In genomic region chr6:65351622-65352021, GRCm38 (mm10) we compare ENCODE assay signal across 22 mouse cellular contexts. TPM values are rescaled to one million over a fixed set of nuclear protein-coding genes. Genes with fewer than 3 reads are reported as not detected.
DNase-seq lines count a peak whose midpoint lies in the region; ATAC-seq and TF ChIP-seq lines count a peak whose summit lies in the region.
"Had no signal": no experiment of that assay in that cellular context is flagged by ENCODE, and none has a peak within 500 bp of the region (broad histone marks: within the 10 kb centered on the region; RNA-seq: fewer than 3 reads in every experiment).

No protein-coding gene starts in this region.

- no peak for TF ChIP-seq CTCF in kidney, adult 2 months (conservative IDR thresholded peaks at IDR 0.05; ENCODE audit: insufficient read depth, insufficient read length, low read depth, low read length)
- no peak for TF ChIP-seq CTCF in liver, postnatal 0 days (IDR thresholded peaks at IDR 0.05; ENCODE audit: low read depth)

- no peak overlapping the region for H3K27ac ChIP-seq in midbrain, embryonic 16.5 days (ENCODE audit: low read length)
- no peak overlapping the region for H3K27ac ChIP-seq in midbrain, embryonic 13.5 days
- no peak overlapping the region for H3K27ac ChIP-seq in hindbrain, embryonic 12.5 days
- no peak overlapping the region for H3K27ac ChIP-seq in kidney, adult 2 months (ENCODE audit: insufficient read depth, low read depth, low read length)
- H3K27ac ChIP-seq in liver, postnatal 0 days (ENCODE audit: low read depth): no peak overlapping the region
- H3K27ac ChIP-seq: forebrain, embryonic 13.5 days; limb, embryonic 15.5 days; liver, embryonic 14.5 days; neural tube, embryonic 12.5 days had no signal

- no peak overlapping the region for H3K4me2 ChIP-seq in midbrain, embryonic 16.5 days (ENCODE audit: low read length)
- no peak overlapping the region for H3K4me2 ChIP-seq in midbrain, embryonic 13.5 days (replicated peaks)
- H3K4me2 ChIP-seq in hindbrain, embryonic 12.5 days (replicated peaks): no peak overlapping the region
- H3K4me2 ChIP-seq in liver, postnatal 0 days (ENCODE audit: low read depth, low read length): no peak overlapping the region
- H3K4me2 ChIP-seq: forebrain, embryonic 13.5 days; limb, embryonic 15.5 days; neural tube, embryonic 12.5 days had no signal

- no peaks in the 10 kb centered on the region for H3K27me3 ChIP-seq in midbrain, embryonic 16.5 days (ENCODE audit: control insufficient read depth, insufficient read depth, low read depth, low read length)
- H3K27me3 ChIP-seq in midbrain, embryonic 13.5 days: no peaks in the 10 kb centered on the region
- no peaks in the 10 kb centered on the region for H3K27me3 ChIP-seq in hindbrain, embryonic 12.5 days
- no peaks in the 10 kb centered on the region for H3K27me3 ChIP-seq in kidney, adult 2 months (replicated peaks; ENCODE audit: control insufficient read depth, insufficient read depth, low read length)
- H3K27me3 ChIP-seq in liver, postnatal 0 days (ENCODE audit: insufficient read depth, low read length): no peaks in the 10 kb centered on the region
- H3K27me3 ChIP-seq: forebrain, embryonic 13.5 days; limb, embryonic 15.5 days; neural tube, embryonic 12.5 days had no signal

- no peaks in the 10 kb centered on the region for H3K4me1 ChIP-seq in midbrain, embryonic 16.5 days (ENCODE audit: control insufficient read depth, insufficient read depth, low read length)
- H3K4me1 ChIP-seq in midbrain, embryonic 13.5 days (replicated peaks): no peaks in the 10 kb centered on the region
- no peaks in the 10 kb centered on the region for H3K4me1 ChIP-seq in hindbrain, embryonic 12.5 days
- H3K4me1 ChIP-seq in kidney, adult 2 months (ENCODE audit: control insufficient read depth, insufficient read depth, low read length): no peaks in the 10 kb centered on the region
- H3K4me1 ChIP-seq in liver, postnatal 0 days (ENCODE audit: insufficient read depth): no peaks in the 10 kb centered on the region
- H3K4me1 ChIP-seq: forebrain, embryonic 13.5 days; limb, embryonic 15.5 days; neural tube, embryonic 12.5 days had no signal

- peak; percentile 60 for ATAC-seq in midbrain, embryonic 16.5 days
- no peak for ATAC-seq in midbrain, embryonic 13.5 days
- ATAC-seq in hindbrain, embryonic 12.5 days (ENCODE audit: low FRiP score): 0 out of 2 replicates have a peak, but pooled peaks have one; percentile 22
- no peak for ATAC-seq in liver, postnatal 0 days
- ATAC-seq: forebrain, embryonic 13.5 days had no signal

- TF ChIP-seq EP300 in liver, postnatal 0 days (IDR thresholded peaks at IDR 0.05; ENCODE audit: low read depth): no peak

- no peaks in the 10 kb centered on the region for H3K36me3 ChIP-seq in midbrain, embryonic 16.5 days (ENCODE audit: control insufficient read depth, insufficient read depth, low read length)
- H3K36me3 ChIP-seq in midbrain, embryonic 13.5 days: no peaks in the 10 kb centered on the region
- no peaks in the 10 kb centered on the region for H3K36me3 ChIP-seq in hindbrain, embryonic 12.5 days
- no peaks in the 10 kb centered on the region for H3K36me3 ChIP-seq in kidney, adult 2 months (ENCODE audit: control insufficient read depth, insufficient read depth, low read length)
- H3K36me3 ChIP-seq in liver, postnatal 0 days (replicated peaks; ENCODE audit: insufficient read depth, low read length): no peaks in the 10 kb centered on the region
- H3K36me3 ChIP-seq: limb, embryonic 15.5 days; neural tube, embryonic 12.5 days had no signal

- peak; percentile 2 to 6 for DNase-seq in cerebellum, postnatal 10 days
- DNase-seq in cerebellum, adult 11 months: no peak
- DNase-seq in kidney, adult 2 months: no peak
- no peak for DNase-seq in liver, postnatal 0 days
- DNase-seq: gastrocnemius, postnatal 36 days; heart, postnatal 36 days; kidney, adult 8-10 months; kidney, postnatal 10 days; left cerebral cortex, postnatal 4 days; lung, postnatal 4 days; retina, postnatal 1 day; right cerebral cortex, postnatal 25 days; spleen, adult 18-20 months had no signal

- TF ChIP-seq POLR2A in kidney, adult 2 months (IDR thresholded peaks at IDR 0.05; ENCODE audit: low read depth, low read length): no peak

- 63% methylated on average over 4 of the region's 4 CpGs for WGBS in midbrain, embryonic 16.5 days
- WGBS in midbrain, embryonic 13.5 days: 63% methylated on average over 4 of the region's 4 CpGs
- 75% methylated on average over 4 of the region's 4 CpGs for WGBS in hindbrain, embryonic 12.5 days
- WGBS in kidney, adult 2 months: 81% methylated on average over 4 of the region's 4 CpGs
- WGBS in liver, postnatal 0 days (ENCODE audit: insufficient replicate concordance): 82% methylated on average over 4 of the region's 4 CpGs

- H3K4me3 ChIP-seq in midbrain, embryonic 16.5 days (ENCODE audit: low read depth, low read length): no peak overlapping the region
- H3K4me3 ChIP-seq in midbrain, embryonic 13.5 days (replicated peaks): no peak overlapping the region
- no peak overlapping the region for H3K4me3 ChIP-seq in hindbrain, embryonic 12.5 days
- H3K4me3 ChIP-seq in kidney, adult 2 months (ENCODE audit: insufficient read depth, low read depth, low read length): no peak overlapping the region
- no peak overlapping the region for H3K4me3 ChIP-seq in liver, postnatal 0 days (ENCODE audit: low read depth, low read length)
- H3K4me3 ChIP-seq: forebrain, embryonic 13.5 days; limb, embryonic 15.5 days; neural tube, embryonic 12.5 days had no signal

- no peak overlapping the region for H3K9ac ChIP-seq in midbrain, embryonic 16.5 days (ENCODE audit: low read depth, low read length)
- no peak overlapping the region for H3K9ac ChIP-seq in midbrain, embryonic 13.5 days (replicated peaks)
- no peak overlapping the region for H3K9ac ChIP-seq in hindbrain, embryonic 12.5 days
- no peak overlapping the region for H3K9ac ChIP-seq in liver, postnatal 0 days (replicated peaks)
- H3K9ac ChIP-seq: forebrain, embryonic 13.5 days; limb, embryonic 15.5 days; liver, embryonic 14.5 days; neural tube, embryonic 12.5 days had no signal

- no peaks in the 10 kb centered on the region for H3K9me3 ChIP-seq in midbrain, embryonic 16.5 days (replicated peaks; ENCODE audit: control insufficient read depth, low read length, poor library complexity, severe bottlenecking)
- no peaks in the 10 kb centered on the region for H3K9me3 ChIP-seq in midbrain, embryonic 13.5 days
- H3K9me3 ChIP-seq in hindbrain, embryonic 12.5 days (replicated peaks): no peaks in the 10 kb centered on the region
- H3K9me3 ChIP-seq in liver, postnatal 0 days (ENCODE audit: low read length): no peaks in the 10 kb centered on the region
- H3K9me3 ChIP-seq: forebrain, embryonic 13.5 days; limb, embryonic 15.5 days; neural tube, embryonic 12.5 days had no signal

RNA-seq across cellular contexts. Expression of gene C130060K24Rik, which starts 29.3 kb away (rescaled TPM):
- polyA plus RNA-seq in midbrain, embryonic 16.5 days (2015; fragmentation: Nextera tagmentation; extraction: Ambion mirVana): 1.4 and 1.6 TPM in 2 replicates
- 2.4 and 2.6 TPM in 2 replicates for polyA plus RNA-seq in midbrain, embryonic 13.5 days (2015; fragmentation: Nextera tagmentation; extraction: Ambion mirVana)
- polyA plus RNA-seq in hindbrain, embryonic 12.5 days (2016; fragmentation: Nextera tagmentation; extraction: Ambion mirVana): 0.98 and 2.2 TPM in 2 replicates
- not detected in 2 replicates for polyA plus RNA-seq in kidney, adult 2 months (2012; rRNA removed)
- not detected in 2 replicates for polyA plus RNA-seq in liver, postnatal 0 days (2015; fragmentation: Nextera tagmentation; extraction: Ambion mirVana)
- polyA plus RNA-seq: intestine, embryonic 14.5 days; liver, embryonic 14.5 days; thymus, postnatal 0 days had no signal

Comparison
In these comparisons a context has a peak if more than half of its experiments do, and no peak if none do; other contexts are left out.
1. DNase-seq: peak in cerebellum, postnatal 10 days (2 of 2); none in cerebellum, adult 11 months (single experiment), kidney, adult 2 months (single experiment) and liver, postnatal 0 days (single experiment).
2. ATAC-seq: peak in midbrain, embryonic 16.5 days (single experiment) and hindbrain, embryonic 12.5 days (single experiment); none in midbrain, embryonic 13.5 days (single experiment) and liver, postnatal 0 days (single experiment).